Mouse (Mus musculus) erythroblast, embryonic 14.5 days (primary cell): ENCODE data around the gene Pdk2.

Experiments used
- GATA1 ChIP-seq: IDR thresholded peaks from 2 replicates; pipeline ENCODE4 v1.6.1; 2012; ENCODE audit warnings: low read length, inconsistent platforms, mixed read lengths
- TAL1 ChIP-seq: IDR thresholded peaks from 3 replicates; pipeline ENCODE4 v1.6.1; 2012; ENCODE audit warnings: low read length, inconsistent platforms, mixed read lengths

DNA sequence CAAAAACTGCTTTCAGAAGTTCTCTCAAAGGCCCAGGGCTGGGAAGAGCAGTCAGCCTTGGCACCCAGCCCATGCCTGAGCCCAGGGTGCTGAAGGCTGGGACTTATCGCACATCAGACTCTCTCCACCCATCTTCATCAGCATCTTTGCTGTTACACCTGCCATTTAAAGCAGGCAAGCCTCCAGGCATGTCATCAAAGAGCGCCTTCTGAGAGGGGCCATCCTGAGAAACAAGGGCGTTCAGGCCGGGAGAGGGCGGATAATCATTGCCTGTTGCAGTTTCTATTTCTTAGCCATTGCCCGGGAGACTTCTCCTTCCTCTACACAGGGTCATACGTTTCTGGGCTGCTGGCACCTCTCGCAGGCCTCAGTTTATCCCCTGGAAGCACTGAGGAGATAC lies 53.3 kb downstream of the Pdk2 start:
- TF ChIP-seq TAL1, result no peak
- TF ChIP-seq GATA1, result 0 out of 2 replicates have a peak, but pooled peaks have one; percentile 15
